Mouse (Mus musculus) G1E-ER4 (cell line): Measurements from ENCODE around the gene Sf3a1. TPM values are rescaled to one million over a fixed set of nuclear protein-coding genes. Genes with fewer than 3 reads are reported as not detected.

Experiments
- GATA1 ChIP-seq: IDR thresholded peaks from one replicate; pipeline ENCODE4 v1.8.0; 2012; ENCODE audit warnings: low read length, inconsistent platforms
- polyA plus RNA-seq: library from polyadenylated mRNA; stranded (reverse); fragments of >175 nt; gene quantifications from 2 replicates; pipeline ENCODE4 v1.2.3, GENCODE M21; 2012

The Sf3a1 gene
- 149 and 186 TPM in 2 replicates for polyA plus RNA-seq

GRCm38 (mm10) chr11:4159808-4160708 is at the start of gene Sf3a1, which contains the start of gene Ccdc157:
Gene Sf3a1, plus strand, starts transcription at chr11:4160350.
Gene Ccdc157, minus strand, starts transcription at chr11:4160293.
- TF ChIP-seq GATA1, result no peak

- no peak for TF ChIP-seq GATA1
Measured at GRCm38 (mm10) chr11:4112033-4112432, 48.1 kb upstream of the Sf3a1 start.

- no peak for TF ChIP-seq GATA1
Measured at GRCm38 (mm10) chr11:4112861-4113260, 47.3 kb upstream of the Sf3a1 start.

GRCm38 (mm10) chr11:4113496-4113895 is 46.7 kb upstream of the Sf3a1 start:
- TF ChIP-seq GATA1, result no peak

GRCm38 (mm10) chr11:4113970-4114369 is 46.2 kb upstream of the Sf3a1 start:
- no peak for TF ChIP-seq GATA1

GRCm38 (mm10) chr11:4115407-4115806 is 44.7 kb upstream of the Sf3a1 start:
- TF ChIP-seq GATA1, result no peak

- no peak for TF ChIP-seq GATA1
Measured at GRCm38 (mm10) chr11:4116458-4117141, 43.5 kb upstream of the Sf3a1 start.

GRCm38 (mm10) chr11:4117372-4118071 is 42.6 kb upstream of the Sf3a1 start:
- TF ChIP-seq GATA1, result no peak

- TF ChIP-seq GATA1, result no peak
Measured at GRCm38 (mm10) chr11:4118081-4118921, 41.8 kb upstream of the Sf3a1 start.

GRCm38 (mm10) chr11:4119635-4120034 is 40.5 kb upstream of the Sf3a1 start:
- TF ChIP-seq GATA1, result no peak

GRCm38 (mm10) chr11:4121691-4122090 is 38.5 kb upstream of the Sf3a1 start:
- no peak for TF ChIP-seq GATA1

- TF ChIP-seq GATA1, result no peak
Measured at GRCm38 (mm10) chr11:4122226-4122625, 37.9 kb upstream of the Sf3a1 start.

- TF ChIP-seq GATA1, result no peak
Measured at GRCm38 (mm10) chr11:4122742-4123579, 37.2 kb upstream of the Sf3a1 start, which contains the start of gene Sec14l2. Gene Sec14l2, minus strand, starts transcription at chr11:4123415.

GRCm38 (mm10) chr11:4123922-4124321 is 36.2 kb upstream of the Sf3a1 start:
- TF ChIP-seq GATA1, result no peak
